Mouse (Mus musculus) liver, embryonic 16.5 days (tissue): ENCODE results near the gene Masp1. TPM values are rescaled to one million over a fixed set of nuclear protein-coding genes. Genes with fewer than 3 reads are reported as not detected.

Source experiments
- ATAC-seq: fragments of 200-750 bp; cut with Nextera tagmentation; 2 replicates; pipeline ENCODE4 v1.8.0; 2017; ENCODE audit warnings: low read depth, mild to moderate bottlenecking, moderate number of reproducible peaks, moderate library complexity
- H3K27ac ChIP-seq: fragments of 300-500 bp; sonication (generic); 2 replicates; pipeline ENCODE4 v1.5.1; 2014; ENCODE audit warnings: mild to moderate bottlenecking, low read length
- H3K27me3 ChIP-seq: fragments of 300-500 bp; sonication (generic); 2 replicates; pipeline ENCODE4 v1.6.1; 2014; ENCODE audit warnings: low read depth, low read length, mixed read lengths; ENCODE audit not compliant: control insufficient read depth, insufficient read depth
- H3K36me3 ChIP-seq: fragments of 300-500 bp; sonication (generic); 2 replicates; pipeline ENCODE4 v1.6.1; 2014; ENCODE audit warnings: mild to moderate bottlenecking; ENCODE audit not compliant: control insufficient read depth, insufficient read depth
- H3K4me1 ChIP-seq: fragments of 300-500 bp; sonication (generic); 2 replicates; pipeline ENCODE4 v1.6.1; 2014; ENCODE audit warnings: low read depth, low read length, mixed read lengths; ENCODE audit not compliant: control insufficient read depth
- H3K4me2 ChIP-seq: fragments of 300-500 bp; sonication (generic); 2 replicates; pipeline ENCODE4 v1.6.1; 2014; ENCODE audit warnings: low read depth, low read length, mixed read lengths
- H3K4me3 ChIP-seq: fragments of 300-500 bp; sonication (generic); 2 replicates; pipeline ENCODE4 v1.5.1; 2014; ENCODE audit warnings: low read depth, mild to moderate bottlenecking, low read length
- H3K9ac ChIP-seq: fragments of 300-500 bp; sonication (generic); 2 replicates; pipeline ENCODE4 v1.6.1; 2014; ENCODE audit warnings: low read depth, low read length
- H3K9me3 ChIP-seq: fragments of 300-500 bp; sonication (generic); replicated peaks from 2 replicates; pipeline ENCODE4 v1.6.1; 2016; ENCODE audit warnings: low read length; ENCODE audit not compliant: control insufficient read depth
- WGBS: fragments of 180-500 bp; shearing (Covaris S2); extraction: QIAGEN DNeasy Blood & Tissue Kit; methylation state at CpG from one replicate; pipeline ENCODE4 v1.1.7; 2014; ENCODE audit not compliant: insufficient replicate concordance; 5-methylcytosine and 5-hydroxymethylcytosine counted together
- polyA plus RNA-seq: library from polyadenylated mRNA; unstranded; fragments of >200 nt; fragmentation: Nextera tagmentation; extraction: Ambion mirVana; gene quantifications from 2 replicates; pipeline ENCODE4 v1.2.1, GENCODE M21; 2015

Masp1 gene
- polyA plus RNA-seq, 1 experiment from 2014 or later = 30.8 TPM

- 60% methylated on average over 6 of the region's 6 CpGs for WGBS
- Histone ChIP-seq H3K9me3 (no peaks in the 10 kb centered on the region), H3K36me3 (no peaks in the 10 kb centered on the region), H3K27ac (no peak overlapping the region), H3K4me1 (no peaks in the 10 kb centered on the region), H3K27me3 (no peaks in the 10 kb centered on the region), H3K9ac (no peak overlapping the region), H3K4me2 (no peak overlapping the region), H3K4me3 (no peak overlapping the region)
- no peak for ATAC-seq
Measured at GRCm38 (mm10) chr16:23412930-23413329, 107.7 kb downstream of the Masp1 start.

DNA sequence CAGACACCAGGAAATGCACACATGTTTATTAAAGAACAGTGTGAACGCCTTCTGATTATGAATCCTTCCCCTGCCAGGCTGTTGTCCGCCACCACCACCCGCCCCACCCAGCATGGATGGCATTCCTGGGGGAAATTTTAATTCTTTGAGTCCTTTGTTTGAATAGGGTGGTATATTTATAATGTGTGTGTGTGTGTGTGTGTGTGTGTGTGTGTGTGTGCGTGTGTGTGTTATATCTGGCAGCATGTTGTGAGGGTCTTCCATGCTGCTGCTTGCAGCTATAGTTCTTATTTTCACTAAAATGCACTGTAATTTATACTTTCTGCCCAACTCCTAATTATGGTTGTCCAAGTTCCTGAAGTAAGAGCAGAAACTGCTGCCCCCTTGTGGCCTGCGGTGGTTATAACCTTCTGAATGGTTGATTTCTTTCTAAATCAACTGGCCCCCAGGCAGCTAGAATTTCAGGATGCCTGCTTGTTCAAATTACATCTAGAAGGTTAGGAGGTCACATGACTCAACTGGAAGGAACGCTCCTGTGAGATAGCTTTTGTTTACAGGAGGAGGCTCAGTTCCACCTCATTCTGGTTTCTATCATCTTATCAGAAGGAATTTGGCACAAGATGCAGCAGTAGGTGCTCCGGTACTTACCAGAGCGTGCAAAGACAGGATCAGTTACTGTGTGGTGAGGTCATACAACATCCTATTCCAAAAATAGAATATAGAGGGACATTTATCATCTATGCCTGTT lies 117.4 kb downstream of the Masp1 start:
- H3K27ac ChIP-seq = no peak overlapping the region
- no peak overlapping the region for H3K9ac ChIP-seq
- no peak for ATAC-seq
- no peak overlapping the region for H3K4me3 ChIP-seq
- H3K27me3 ChIP-seq = no peaks in the 10 kb centered on the region
- no peaks in the 10 kb centered on the region for H3K4me1 ChIP-seq
- no peaks in the 10 kb centered on the region for H3K36me3 ChIP-seq
- 37% methylated on average over 8 of the region's 8 CpGs for WGBS
- no peaks in the 10 kb centered on the region for H3K9me3 ChIP-seq
- no peak overlapping the region for H3K4me2 ChIP-seq

DNA sequence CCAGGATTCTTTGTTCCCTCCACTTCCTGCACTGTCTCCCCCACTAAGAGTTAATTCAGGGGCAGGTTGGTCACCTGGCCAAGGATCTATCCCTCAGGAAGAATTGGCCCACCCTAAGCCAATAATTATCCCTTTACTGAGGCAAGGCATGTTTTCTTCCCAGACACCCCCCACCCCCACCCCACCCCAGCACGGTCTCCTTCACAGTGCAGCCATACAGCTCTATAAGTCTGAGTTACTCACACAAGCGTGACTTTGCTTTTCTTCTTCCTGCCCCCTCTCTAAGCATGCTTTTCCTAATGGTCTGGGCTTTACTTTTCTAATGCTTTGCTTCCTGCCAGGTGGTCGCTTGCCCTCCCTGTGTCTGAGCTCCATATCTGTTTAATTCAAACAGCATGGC lies 118.7 kb downstream of the Masp1 start:
- Histone ChIP-seq H3K4me1 (no peaks in the 10 kb centered on the region), H3K4me2 (no peak overlapping the region), H3K27ac (no peak overlapping the region), H3K9me3 (no peaks in the 10 kb centered on the region), H3K9ac (no peak overlapping the region), H3K36me3 (no peaks in the 10 kb centered on the region), H3K27me3 (no peaks in the 10 kb centered on the region), H3K4me3 (no peak overlapping the region)
- no peak for ATAC-seq
- 33% methylated on average over 3 of the region's 3 CpGs for WGBS

DNA sequence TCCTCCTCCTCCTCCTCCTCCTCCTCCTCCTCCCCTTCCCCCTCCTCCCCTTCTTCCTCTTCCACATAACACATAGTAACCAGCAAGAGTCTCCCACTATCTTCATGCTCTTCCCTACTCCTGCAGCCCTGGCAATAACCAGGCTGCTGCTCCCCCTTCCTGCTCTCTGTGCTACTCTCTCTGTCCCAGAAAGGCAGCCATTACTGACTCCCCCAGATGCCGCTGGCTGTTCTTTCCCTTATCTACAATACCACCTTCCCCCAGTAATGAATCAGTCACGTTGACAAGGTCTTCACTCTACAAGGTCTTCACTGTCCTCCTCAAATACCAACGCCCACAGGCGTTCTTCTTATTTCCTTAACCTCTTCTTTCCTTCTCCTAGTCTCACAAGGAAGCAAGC lies 119.2 kb downstream of the Masp1 start:
- H3K9me3 ChIP-seq = no peaks in the 10 kb centered on the region
- H3K27me3 ChIP-seq = no peaks in the 10 kb centered on the region
- peak; percentile 35; the same call in 1 of the 2 replicates for ATAC-seq
- no peak overlapping the region for H3K4me3 ChIP-seq
- 9% methylated on average over 4 of the region's 4 CpGs for WGBS
- no peak overlapping the region for H3K27ac ChIP-seq
- no peak overlapping the region for H3K4me2 ChIP-seq
- H3K9ac ChIP-seq = no peak overlapping the region
- H3K36me3 ChIP-seq = no peaks in the 10 kb centered on the region
- no peaks in the 10 kb centered on the region for H3K4me1 ChIP-seq

Other genes with a start within 250 kb of the Masp1 start
- not detected in 2 replicates for gene Rtp1, start 91.7 kb downstream of the Masp1 start, polyA plus RNA-seq
- 5.6 and 6.5 TPM in 2 replicates for gene Rtp4, start 524 bp downstream of the Masp1 start, polyA plus RNA-seq